Mouse (Mus musculus): Measurements from ENCODE around the gene Gm9844.

- no peak for TF ChIP-seq ELF1 (IDR thresholded peaks at IDR 0.05; ENCODE audit: low read depth, low read length)
- no peak for TF ChIP-seq EP300 (IDR thresholded peaks at IDR 0.05; ENCODE audit: low read depth in 1 of 2, low read length in 2 of 2)
- TF ChIP-seq HCFC1 (IDR thresholded peaks at IDR 0.05; ENCODE audit: low read depth, low read length): no peak
These were observed 21.7 kb upstream of the Gm9844 start for GRCm38 (mm10) chr7:24840331-24840730.
